12 mouse cellular contexts compared by ENCODE assay signal in genomic region chr6:36858258-36859041, GRCm38 (mm10). TPM values are rescaled to one million over a fixed set of nuclear protein-coding genes. Genes with fewer than 3 reads are reported as not detected.
DNase-seq lines count a peak whose midpoint lies in the region; ATAC-seq and TF ChIP-seq lines count a peak whose summit lies in the region.
"Had no signal": no experiment of that assay in that cellular context is flagged by ENCODE, and none has a peak within 500 bp of the region (broad histone marks: within the 10 kb centered on the region; RNA-seq: fewer than 3 reads in every experiment).

No protein-coding gene starts in this region.

- no peaks in the 10 kb centered on the region for H3K9me3 ChIP-seq in heart, embryonic 10.5 days
- H3K9me3 ChIP-seq in heart, embryonic 12.5 days (replicated peaks): no peaks in the 10 kb centered on the region
- no peaks in the 10 kb centered on the region for H3K9me3 ChIP-seq in forebrain, embryonic 15.5 days
- no peaks in the 10 kb centered on the region for H3K9me3 ChIP-seq in midbrain, embryonic 11.5 days (ENCODE audit: control insufficient read depth, low read length)

- no peaks in the 10 kb centered on the region for H3K36me3 ChIP-seq in heart, embryonic 10.5 days
- H3K36me3 ChIP-seq in heart, embryonic 12.5 days: no peaks in the 10 kb centered on the region
- no peaks in the 10 kb centered on the region for H3K36me3 ChIP-seq in forebrain, embryonic 15.5 days
- no peaks in the 10 kb centered on the region for H3K36me3 ChIP-seq in midbrain, embryonic 11.5 days (ENCODE audit: control insufficient read depth, insufficient read depth, low read length)

- no peaks in the 10 kb centered on the region for H3K4me1 ChIP-seq in heart, embryonic 10.5 days
- H3K4me1 ChIP-seq in heart, embryonic 12.5 days (replicated peaks): peaks cover 4% of the 10 kb centered on the region; the same call in 1 of the 2 replicates
- H3K4me1 ChIP-seq in forebrain, embryonic 15.5 days: peaks cover 5% of the 10 kb centered on the region; the same call in 1 of the 2 replicates
- peaks cover 4% of the 10 kb centered on the region; the same call in 1 of the 2 replicates for H3K4me1 ChIP-seq in midbrain, embryonic 11.5 days (ENCODE audit: control insufficient read depth, insufficient read depth, low read length)

- peak overlapping the region; percentile 47; the same call in 1 of the 2 replicates for H3K27ac ChIP-seq in heart, embryonic 10.5 days
- no peak overlapping the region for H3K27ac ChIP-seq in heart, embryonic 12.5 days (ENCODE audit: poor library complexity, severe bottlenecking)
- H3K27ac ChIP-seq in forebrain, embryonic 15.5 days (replicated peaks): peak overlapping the region; percentile 55
- peak overlapping the region; percentile 78 for H3K27ac ChIP-seq in midbrain, embryonic 11.5 days (ENCODE audit: low read depth, low read length)
- H3K27ac ChIP-seq: gastrocnemius, adult 2 months had no signal

- H3K4me3 ChIP-seq in heart, embryonic 10.5 days: no peak overlapping the region
- H3K4me3 ChIP-seq in heart, embryonic 12.5 days: no peak overlapping the region
- no peak overlapping the region for H3K4me3 ChIP-seq in forebrain, embryonic 15.5 days
- no peak overlapping the region for H3K4me3 ChIP-seq in midbrain, embryonic 11.5 days (ENCODE audit: low read depth, low read length)
- H3K4me3 ChIP-seq: gastrocnemius, adult 2 months had no signal

- no peak overlapping the region for H3K4me2 ChIP-seq in heart, embryonic 12.5 days
- H3K4me2 ChIP-seq in forebrain, embryonic 15.5 days (replicated peaks): no peak overlapping the region
- no peak overlapping the region for H3K4me2 ChIP-seq in midbrain, embryonic 11.5 days

- TF ChIP-seq POLR2A in brain, embryonic 14.5 days (IDR thresholded peaks at IDR 0.05; ENCODE audit: borderline replicate concordance, extremely low read depth, insufficient read depth, insufficient read length, poor library complexity, severe bottlenecking): no peak

- 77% methylated on average over 3 of the region's 3 CpGs for WGBS in heart, embryonic 10.5 days
- 79% methylated on average over 3 of the region's 3 CpGs for WGBS in heart, embryonic 12.5 days
- 32% methylated on average over 3 of the region's 3 CpGs for WGBS in forebrain, embryonic 15.5 days
- WGBS in midbrain, embryonic 11.5 days: 26% methylated on average over 3 of the region's 3 CpGs

- DNase-seq in heart, embryonic 10.5 days (ENCODE audit: low spot score): no peak
- DNase-seq in brain, embryonic 14.5 days (ENCODE audit: low read depth): peak; percentile 84
- peak; percentile 90 for DNase-seq in midbrain, embryonic 11.5 days (ENCODE audit: low spot score, missing footprints)
- no peak for DNase-seq in ovary, postnatal 36 days (ENCODE audit: low spot score)
- no peak for DNase-seq in retina, postnatal 1 day
- no peak for DNase-seq in gastrocnemius, adult 8-10 months (ENCODE audit: low spot score in 2 of 2)
- DNase-seq: cerebellum, adult 9-10 months; gastrocnemius, adult 2 months; thymus, adult 18-20 months had no signal

- no peak for TF ChIP-seq CTCF in brain, embryonic 14.5 days (IDR thresholded peaks at IDR 0.05; ENCODE audit: borderline replicate concordance, extremely low read depth, insufficient read depth, insufficient read length)

- no peak for ATAC-seq in heart, embryonic 12.5 days (ENCODE audit: insufficient number of reproducible peaks, low FRiP score)
- ATAC-seq in forebrain, embryonic 15.5 days (replicated peaks): peak; percentile 36; the same call in 1 of the 2 replicates
- peak; percentile 82 for ATAC-seq in midbrain, embryonic 11.5 days (ENCODE audit: low FRiP score)
- ATAC-seq: intestine, embryonic 16.5 days had no signal

- no peak overlapping the region for H3K9ac ChIP-seq in heart, embryonic 12.5 days
- no peak overlapping the region for H3K9ac ChIP-seq in forebrain, embryonic 15.5 days (replicated peaks)
- no peak overlapping the region for H3K9ac ChIP-seq in midbrain, embryonic 11.5 days (ENCODE audit: low read length)

- H3K27me3 ChIP-seq in heart, embryonic 10.5 days (ENCODE audit: insufficient read depth, poor library complexity, severe bottlenecking): no peaks in the 10 kb centered on the region
- H3K27me3 ChIP-seq in heart, embryonic 12.5 days (replicated peaks): no peaks in the 10 kb centered on the region
- H3K27me3 ChIP-seq in forebrain, embryonic 15.5 days: no peaks in the 10 kb centered on the region
- H3K27me3 ChIP-seq in midbrain, embryonic 11.5 days (ENCODE audit: control insufficient read depth, insufficient read depth, low read length): no peaks in the 10 kb centered on the region

RNA-seq across cellular contexts. Expression of gene Ptn, which starts 48.4 kb away (rescaled TPM):
- 143 and 358 TPM in 2 replicates for polyA plus RNA-seq in heart, embryonic 10.5 days (2016; fragmentation: Nextera tagmentation; extraction: Ambion mirVana)
- 282 and 283 TPM in 2 replicates for polyA plus RNA-seq in heart, embryonic 12.5 days (2016; fragmentation: Nextera tagmentation; extraction: Ambion mirVana)
- polyA plus RNA-seq in brain, embryonic 14.5 days (2012; rRNA removed): 317 and 456 TPM in 2 replicates
- polyA plus RNA-seq in forebrain, embryonic 15.5 days (2015; fragmentation: Nextera tagmentation; extraction: Ambion mirVana): 502 and 540 TPM in 2 replicates
- polyA plus RNA-seq in midbrain, embryonic 11.5 days (2014; fragmentation: Nextera tagmentation; extraction: Ambion mirVana): 243 and 244 TPM in 2 replicates
- 1 to 10 TPM in 2 of 4 experiments, under 1 TPM in 2; 0.51 to 1.3 (median 0.92) TPM for total RNA-seq in gastrocnemius, adult 8-10 months (2022)

Comparison
In these comparisons a context has a peak if more than half of its experiments do, and no peak if none do; other contexts are left out.
1. DNase-seq: peak in brain, embryonic 14.5 days (single experiment) and midbrain, embryonic 11.5 days (single experiment); none in heart, embryonic 10.5 days (single experiment), ovary, postnatal 36 days (single experiment), retina, postnatal 1 day (single experiment) and gastrocnemius, adult 8-10 months (0 of 2).